Comparison of ENCODE assay signal across 37 mouse cellular contexts in genomic region chr14:122416166-122416771, GRCm38 (mm10). TPM values are rescaled to one million over a fixed set of nuclear protein-coding genes. Genes with fewer than 3 reads are reported as not detected.
A peak's percentile ranks its signal among the peaks of the same experiment; 100 is the strongest.
DNase-seq lines count a peak whose midpoint lies in the region; ATAC-seq lines count a peak whose summit lies in the region.
"Had no signal": no experiment of that assay in that cellular context is flagged by ENCODE, and none has a peak within 500 bp of the region (broad histone marks: within the 10 kb centered on the region; RNA-seq: fewer than 3 reads in every experiment).

No protein-coding gene starts in this region.

- H3K27ac ChIP-seq in forebrain, embryonic 12.5 days, result peak overlapping the region; percentile 71
- H3K27ac ChIP-seq in forebrain, embryonic 16.5 days (ENCODE audit: low read length), result no peak overlapping the region
- H3K27ac ChIP-seq in midbrain, embryonic 11.5 days (ENCODE audit: low read depth, low read length), result no peak overlapping the region; the same call in 1 of the 2 replicates
- no peak overlapping the region for H3K27ac ChIP-seq in midbrain, embryonic 14.5 days (replicated peaks; ENCODE audit: low read depth, low read length)
- 0 out of 2 replicates have a peak overlapping the region, but pooled peaks have one; percentile 21 for H3K27ac ChIP-seq in embryonic facial prominence, embryonic 10.5 days (replicated peaks)
- H3K27ac ChIP-seq: embryonic facial prominence, embryonic 12.5 days; heart, adult 2 months; limb, embryonic 12.5 days; liver, embryonic 15.5 days; midbrain, embryonic 15.5 days; neural tube, embryonic 12.5 days had no signal

- peak; percentile 87 for DNase-seq in midbrain, embryonic 11.5 days (ENCODE audit: low spot score, missing footprints)
- no peak for DNase-seq in midbrain, embryonic 14.5 days
- DNase-seq in ES-CJ7 (ENCODE audit: low read depth, low spot score), result peak; percentile 98
- DNase-seq in embryonic facial prominence, embryonic 10.5 days (ENCODE audit: low spot score), result no peak
- DNase-seq in layer of hippocampus, postnatal 25 days (ENCODE audit: extremely low spot score in 1 of 2, low spot score in 1 of 2), result no peak
- DNase-seq in spleen, postnatal 36 days (ENCODE audit: low spot score in 2 of 2), result no peak
- DNase-seq: adrenal gland, adult 8-10 months; cerebellum, adult 2 months; cerebellum, postnatal 25 days; heart, adult 2 months; heart, postnatal 4 days; kidney, adult 9 months; kidney, postnatal 10 days; layer of hippocampus, adult 9-11 months; lung, embryonic 14.5 days; lung, postnatal 14 days; thymus, postnatal 4 days had no signal

- H3K9ac ChIP-seq in forebrain, embryonic 12.5 days, result no peak overlapping the region
- no peak overlapping the region for H3K9ac ChIP-seq in forebrain, embryonic 16.5 days (replicated peaks; ENCODE audit: low read depth, low read length)
- H3K9ac ChIP-seq in midbrain, embryonic 11.5 days (ENCODE audit: low read length), result no peak overlapping the region
- H3K9ac ChIP-seq in midbrain, embryonic 14.5 days (replicated peaks; ENCODE audit: low read length), result no peak overlapping the region
- H3K9ac ChIP-seq: embryonic facial prominence, embryonic 12.5 days; heart, embryonic 12.5 days; limb, embryonic 12.5 days; liver, embryonic 15.5 days; lung, embryonic 14.5 days; midbrain, embryonic 15.5 days; neural tube, embryonic 12.5 days had no signal

- 6% methylated on average over 4 of the region's 4 CpGs for WGBS in forebrain, embryonic 12.5 days
- WGBS in forebrain, embryonic 16.5 days, result 4% methylated on average over 4 of the region's 4 CpGs
- WGBS in midbrain, embryonic 11.5 days, result 4% methylated on average over 4 of the region's 4 CpGs
- WGBS in midbrain, embryonic 14.5 days, result 3% methylated on average over 4 of the region's 4 CpGs
- 15% methylated on average over 4 of the region's 4 CpGs for WGBS in embryonic facial prominence, embryonic 10.5 days

- H3K4me3 ChIP-seq in forebrain, embryonic 12.5 days (replicated peaks), result no peak overlapping the region
- no peak overlapping the region for H3K4me3 ChIP-seq in forebrain, embryonic 16.5 days (replicated peaks; ENCODE audit: low read length)
- H3K4me3 ChIP-seq in midbrain, embryonic 11.5 days (ENCODE audit: low read depth, low read length), result no peak overlapping the region
- no peak overlapping the region for H3K4me3 ChIP-seq in midbrain, embryonic 14.5 days (replicated peaks; ENCODE audit: low read depth, low read length)
- no peak overlapping the region for H3K4me3 ChIP-seq in embryonic facial prominence, embryonic 10.5 days
- H3K4me3 ChIP-seq: embryonic facial prominence, embryonic 12.5 days; heart, adult 2 months; heart, embryonic 12.5 days; limb, embryonic 12.5 days; liver, embryonic 15.5 days; midbrain, embryonic 15.5 days; neural tube, embryonic 12.5 days had no signal

- peak overlapping the region; percentile 19; the same call in 1 of the 2 replicates for H3K4me2 ChIP-seq in forebrain, embryonic 12.5 days
- no peak overlapping the region for H3K4me2 ChIP-seq in forebrain, embryonic 16.5 days (ENCODE audit: low read length)
- H3K4me2 ChIP-seq in midbrain, embryonic 11.5 days, result no peak overlapping the region
- no peak overlapping the region for H3K4me2 ChIP-seq in midbrain, embryonic 14.5 days (ENCODE audit: low read length)
- H3K4me2 ChIP-seq: embryonic facial prominence, embryonic 12.5 days; heart, embryonic 12.5 days; limb, embryonic 12.5 days; liver, embryonic 15.5 days; lung, embryonic 14.5 days; midbrain, embryonic 15.5 days; neural tube, embryonic 12.5 days had no signal

- no peaks in the 10 kb centered on the region for H3K9me3 ChIP-seq in forebrain, embryonic 12.5 days
- H3K9me3 ChIP-seq in forebrain, embryonic 16.5 days (ENCODE audit: control insufficient read depth, low read length), result no peaks in the 10 kb centered on the region
- no peaks in the 10 kb centered on the region for H3K9me3 ChIP-seq in midbrain, embryonic 11.5 days (ENCODE audit: control insufficient read depth, low read length)
- H3K9me3 ChIP-seq in midbrain, embryonic 14.5 days (ENCODE audit: control insufficient read depth, low read length), result no peaks in the 10 kb centered on the region
- H3K9me3 ChIP-seq in embryonic facial prominence, embryonic 10.5 days, result no peaks in the 10 kb centered on the region
- H3K9me3 ChIP-seq: embryonic facial prominence, embryonic 12.5 days; G1E; heart, embryonic 12.5 days; limb, embryonic 12.5 days; liver, embryonic 15.5 days; midbrain, embryonic 15.5 days; neural tube, embryonic 12.5 days had no signal

- no peaks in the 10 kb centered on the region for H3K36me3 ChIP-seq in forebrain, embryonic 12.5 days (replicated peaks)
- H3K36me3 ChIP-seq in forebrain, embryonic 16.5 days (ENCODE audit: control insufficient read depth, insufficient read depth), result no peaks in the 10 kb centered on the region
- H3K36me3 ChIP-seq in midbrain, embryonic 11.5 days (ENCODE audit: control insufficient read depth, insufficient read depth, low read length), result no peaks in the 10 kb centered on the region
- no peaks in the 10 kb centered on the region for H3K36me3 ChIP-seq in midbrain, embryonic 14.5 days (ENCODE audit: control insufficient read depth, insufficient read depth, low read length)
- H3K36me3 ChIP-seq in embryonic facial prominence, embryonic 10.5 days (replicated peaks), result no peaks in the 10 kb centered on the region
- H3K36me3 ChIP-seq: embryonic facial prominence, embryonic 12.5 days; G1E; heart, embryonic 12.5 days; limb, embryonic 12.5 days; liver, embryonic 15.5 days; midbrain, embryonic 15.5 days; neural tube, embryonic 12.5 days had no signal

- ATAC-seq in forebrain, embryonic 12.5 days (ENCODE audit: low FRiP score), result no peak
- ATAC-seq in forebrain, embryonic 16.5 days, result no peak
- ATAC-seq in midbrain, embryonic 11.5 days (ENCODE audit: low FRiP score), result peak; percentile 56; the same call in 1 of the 2 replicates
- no peak for ATAC-seq in midbrain, embryonic 14.5 days (ENCODE audit: low FRiP score, low TSS enrichment)
- ATAC-seq: intestine, postnatal 0 days; midbrain, embryonic 15.5 days had no signal

- H3K4me1 ChIP-seq in forebrain, embryonic 12.5 days, result peaks cover 13% of the 10 kb centered on the region
- H3K4me1 ChIP-seq in forebrain, embryonic 16.5 days (replicated peaks; ENCODE audit: control insufficient read depth, insufficient read depth, low read length), result peaks cover 7% of the 10 kb centered on the region; the same call in 1 of the 2 replicates
- peaks cover 10% of the 10 kb centered on the region for H3K4me1 ChIP-seq in midbrain, embryonic 11.5 days (ENCODE audit: control insufficient read depth, insufficient read depth, low read length)
- H3K4me1 ChIP-seq in midbrain, embryonic 14.5 days (ENCODE audit: control insufficient read depth, insufficient read depth, low read length), result no peaks in the 10 kb centered on the region
- peaks cover 48% of the 10 kb centered on the region for H3K4me1 ChIP-seq in embryonic facial prominence, embryonic 10.5 days
- H3K4me1 ChIP-seq: heart, embryonic 12.5 days; liver, embryonic 15.5 days had no signal

- H3K27me3 ChIP-seq in forebrain, embryonic 12.5 days, result peaks cover 16% of the 10 kb centered on the region
- H3K27me3 ChIP-seq in forebrain, embryonic 16.5 days (replicated peaks; ENCODE audit: control insufficient read depth, insufficient read depth, low read length), result no peaks in the 10 kb centered on the region
- H3K27me3 ChIP-seq in midbrain, embryonic 11.5 days (ENCODE audit: control insufficient read depth, insufficient read depth, low read length), result peaks cover 6% of the 10 kb centered on the region
- H3K27me3 ChIP-seq in midbrain, embryonic 14.5 days (ENCODE audit: control insufficient read depth, insufficient read depth, low read length), result peaks cover 13% of the 10 kb centered on the region
- H3K27me3 ChIP-seq in embryonic facial prominence, embryonic 10.5 days (replicated peaks; ENCODE audit: low read depth, poor library complexity, severe bottlenecking), result peaks cover 30% of the 10 kb centered on the region
- H3K27me3 ChIP-seq: embryonic facial prominence, embryonic 12.5 days; heart, embryonic 12.5 days; limb, embryonic 12.5 days; liver, embryonic 15.5 days; midbrain, embryonic 15.5 days had no signal

RNA-seq across cellular contexts. Expression of gene Gm5089, which starts 34.6 kb away (rescaled TPM):
- 1.6 and 2.1 TPM in 2 replicates for polyA plus RNA-seq in forebrain, embryonic 12.5 days (2016; fragmentation: Nextera tagmentation; extraction: Ambion mirVana)
- 0.40 and 0.47 TPM in 2 replicates for polyA plus RNA-seq in forebrain, embryonic 16.5 days (2015; fragmentation: Nextera tagmentation; extraction: Ambion mirVana)
- polyA plus RNA-seq in midbrain, embryonic 11.5 days (2014; fragmentation: Nextera tagmentation; extraction: Ambion mirVana), result 0.62 and 0.64 TPM in 2 replicates
- 0.70 and 0.75 TPM in 2 replicates for polyA plus RNA-seq in midbrain, embryonic 14.5 days (2014; fragmentation: Nextera tagmentation; extraction: Ambion mirVana)
- 0.50 and 0.56 TPM in 2 replicates for polyA plus RNA-seq in embryonic facial prominence, embryonic 10.5 days (2016; fragmentation: Nextera tagmentation; extraction: Ambion mirVana)
- total RNA-seq in layer of hippocampus, postnatal 25 days (2021), result under 1 TPM; 0.12 to 0.42 TPM
- total RNA-seq: adrenal gland, adult 8-10 months; adrenal gland, postnatal 4 days; gastrocnemius, adult 8-10 months; gastrocnemius, postnatal 4 days; heart, adult 2 months; heart, postnatal 4 days; liver, adult 2 months; megakaryocyte progenitor cell, adult 5-6 weeks had no signal
- polyA plus RNA-seq: G1E; heart, adult 2 months; heart, embryonic 12.5 days; heart, postnatal 0 days; intestine, postnatal 0 days; large intestine, adult 2 months; liver, adult 2 months; liver, embryonic 15.5 days; lung, embryonic 14.5 days; stomach, embryonic 14.5 days; testis, adult 2 months; thymus, postnatal 0 days had no signal

RNA-seq across cellular contexts. Expression of gene Zic5, which starts 49.2 kb away (rescaled TPM):
- polyA plus RNA-seq in forebrain, embryonic 12.5 days (2016; fragmentation: Nextera tagmentation; extraction: Ambion mirVana), result 18.6 and 25.8 TPM in 2 replicates
- 5.5 and 8.7 TPM in 2 replicates for polyA plus RNA-seq in forebrain, embryonic 16.5 days (2015; fragmentation: Nextera tagmentation; extraction: Ambion mirVana)
- 14.6 and 15.8 TPM in 2 replicates for polyA plus RNA-seq in midbrain, embryonic 11.5 days (2014; fragmentation: Nextera tagmentation; extraction: Ambion mirVana)
- polyA plus RNA-seq in midbrain, embryonic 14.5 days (2014; fragmentation: Nextera tagmentation; extraction: Ambion mirVana), result 9.9 and 14.9 TPM in 2 replicates
- polyA plus RNA-seq in embryonic facial prominence, embryonic 10.5 days (2016; fragmentation: Nextera tagmentation; extraction: Ambion mirVana), result 6.2 and 6.9 TPM in 2 replicates
- total RNA-seq in layer of hippocampus, postnatal 25 days (2021), result 1 to 10 TPM; 3.3 to 6.2 TPM
- total RNA-seq: gastrocnemius, adult 8-10 months; gastrocnemius, postnatal 4 days; heart, adult 2 months; heart, postnatal 4 days; liver, adult 2 months; megakaryocyte progenitor cell, adult 5-6 weeks had no signal
- polyA plus RNA-seq: G1E; heart, adult 2 months; heart, postnatal 0 days; intestine, postnatal 0 days; large intestine, adult 2 months; liver, adult 2 months; liver, embryonic 15.5 days; lung, embryonic 14.5 days; stomach, embryonic 14.5 days; thymus, postnatal 0 days had no signal

RNA-seq across cellular contexts. Expression of gene Zic2, which starts 59.0 kb away (rescaled TPM):
- polyA plus RNA-seq in forebrain, embryonic 12.5 days (2016; fragmentation: Nextera tagmentation; extraction: Ambion mirVana), result 12.7 and 16.3 TPM in 2 replicates
- 4.4 and 5.6 TPM in 2 replicates for polyA plus RNA-seq in forebrain, embryonic 16.5 days (2015; fragmentation: Nextera tagmentation; extraction: Ambion mirVana)
- polyA plus RNA-seq in midbrain, embryonic 11.5 days (2014; fragmentation: Nextera tagmentation; extraction: Ambion mirVana), result 5.8 and 6.3 TPM in 2 replicates
- 10.3 and 10.8 TPM in 2 replicates for polyA plus RNA-seq in midbrain, embryonic 14.5 days (2014; fragmentation: Nextera tagmentation; extraction: Ambion mirVana)
- 2.2 and 2.4 TPM in 2 replicates for polyA plus RNA-seq in embryonic facial prominence, embryonic 10.5 days (2016; fragmentation: Nextera tagmentation; extraction: Ambion mirVana)
- 10 to 100 TPM; 14.6 to 18.1 TPM for total RNA-seq in layer of hippocampus, postnatal 25 days (2021)
- total RNA-seq: gastrocnemius, adult 8-10 months; heart, adult 2 months; heart, postnatal 4 days; liver, adult 2 months; megakaryocyte progenitor cell, adult 5-6 weeks had no signal
- polyA plus RNA-seq: G1E; heart, embryonic 12.5 days; heart, postnatal 0 days; intestine, postnatal 0 days; large intestine, adult 2 months; liver, adult 2 months; liver, embryonic 15.5 days; lung, embryonic 14.5 days; stomach, embryonic 14.5 days; thymus, postnatal 0 days had no signal

Comparison
In these comparisons a context has a peak if more than half of its experiments do, and no peak if none do; other contexts are left out.
1. H3K27ac ChIP-seq: peak in forebrain, embryonic 12.5 days (single experiment) and embryonic facial prominence, embryonic 10.5 days (single experiment); none in forebrain, embryonic 16.5 days (single experiment), midbrain, embryonic 11.5 days (single experiment) and midbrain, embryonic 14.5 days (single experiment).
2. DNase-seq: peak in midbrain, embryonic 11.5 days (single experiment) and ES-CJ7 (single experiment); none in midbrain, embryonic 14.5 days (single experiment), embryonic facial prominence, embryonic 10.5 days (single experiment), layer of hippocampus, postnatal 25 days (0 of 2) and spleen, postnatal 36 days (0 of 2).